Mouse (Mus musculus) large intestine, adult 2 months (tissue): ENCODE results near the gene Tmem178. TPM values are rescaled to one million over a fixed set of nuclear protein-coding genes. Genes with fewer than 3 reads are reported as not detected.
"Not testable (repeated sequence)": the region's sequence is repeated elsewhere in the genome, so short reads cannot be mapped to it uniquely, and the experiment has no call there.

Experiments used
- DNase-seq: peaks from one replicate; pipeline ENCODE4 v3.0.0-alpha.2; 2012; ENCODE audit warnings: low read depth, low spot score
- WGBS: fragments of 180-500 bp; shearing (Covaris S2); methylation state at CpG from one replicate; pipeline ENCODE4 v1.1.7; 2018; 5-methylcytosine and 5-hydroxymethylcytosine counted together
- polyA plus RNA-seq: library from polyadenylated mRNA; depleted of rRNA; stranded (reverse); fragments of >200 nt; gene quantifications from 2 replicates; pipeline ENCODE4 v1.2.3, GENCODE M21; 2012

Tmem178 gene
- polyA plus RNA-seq, 1 experiment: 1.8 TPM

DNA sequence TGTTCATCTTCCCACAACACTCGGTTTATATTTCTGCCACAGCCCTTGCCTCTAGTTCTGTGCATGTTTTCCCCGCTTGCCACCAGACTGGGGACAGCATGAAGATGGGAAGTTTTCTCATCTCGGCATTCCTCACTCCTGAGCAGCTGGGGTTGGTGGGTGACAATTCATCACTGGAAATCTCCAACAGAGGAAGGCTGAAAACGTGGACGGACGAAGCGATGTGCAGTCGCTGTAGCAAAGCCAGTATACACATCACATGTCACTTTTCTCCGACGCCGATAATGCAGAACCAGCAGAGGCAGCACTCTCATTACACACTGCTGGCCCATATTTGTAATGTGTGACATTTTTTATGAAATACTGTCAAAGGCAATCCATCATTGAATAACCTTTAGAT is 2.6 kb upstream of the Tmem178 start:
- 85% methylated on average over 11 of the region's 11 CpGs for WGBS
- no peak for DNase-seq

DNA sequence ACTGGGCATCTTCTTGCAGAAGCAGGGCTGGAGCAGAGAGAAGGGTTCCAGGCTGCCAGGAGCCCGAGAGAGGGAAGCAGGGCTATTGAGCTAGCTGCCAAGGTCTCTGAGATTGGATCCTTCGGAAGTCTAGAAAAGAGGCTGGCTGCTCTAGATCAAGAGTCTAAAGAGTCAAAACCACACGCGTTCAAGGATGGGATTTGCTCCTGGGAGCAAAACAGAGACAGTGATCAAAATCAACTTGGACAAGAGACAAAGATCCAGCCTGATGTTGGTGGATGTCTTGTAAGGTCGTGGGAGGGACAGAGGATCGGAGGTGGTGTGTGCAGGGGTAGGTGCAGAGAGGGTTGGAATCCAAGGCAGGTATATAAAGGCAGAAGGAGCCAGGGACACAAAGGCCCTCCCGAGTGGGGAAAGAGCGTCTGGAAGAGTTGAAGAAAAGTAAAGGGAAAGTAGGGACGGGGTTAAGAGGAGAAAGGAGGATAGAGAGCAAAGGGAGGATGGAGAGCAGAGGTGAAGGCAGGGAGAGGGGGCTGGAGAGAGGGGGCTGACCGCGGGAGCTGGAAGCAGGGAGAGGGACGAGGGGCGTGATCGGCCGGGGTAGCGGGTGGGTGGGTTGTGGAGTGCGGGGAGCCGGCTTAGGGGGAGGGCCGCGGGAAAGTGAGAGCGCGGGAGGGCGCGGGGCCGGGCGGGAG is 450 bp upstream of the Tmem178 start:
- 9% methylated on average over 26 of the region's 26 CpGs for WGBS
- no peak for DNase-seq

DNA sequence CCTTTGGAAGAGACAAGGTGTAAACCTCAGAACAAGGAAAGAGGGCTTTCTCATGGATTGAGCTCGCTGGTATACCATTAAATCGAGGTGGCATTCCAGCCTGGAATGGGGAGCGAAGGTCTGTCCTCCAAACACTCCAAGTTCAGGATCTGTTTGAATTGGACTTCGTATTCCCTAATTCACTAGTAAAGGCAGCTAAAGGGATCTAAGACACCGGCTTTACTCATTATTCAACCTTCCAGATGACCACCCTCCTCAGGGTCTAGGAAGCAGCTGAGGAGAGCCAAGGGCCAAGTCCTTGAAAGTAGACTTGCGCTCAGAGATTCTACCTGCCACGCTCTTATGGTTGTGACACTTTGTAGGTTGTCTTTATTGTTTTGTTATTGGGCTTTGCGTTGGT is 1.1 kb downstream of the Tmem178 start:
- WGBS: 56% methylated on average over 8 of the region's 8 CpGs
- DNase-seq: not testable (repeated sequence)

DNA sequence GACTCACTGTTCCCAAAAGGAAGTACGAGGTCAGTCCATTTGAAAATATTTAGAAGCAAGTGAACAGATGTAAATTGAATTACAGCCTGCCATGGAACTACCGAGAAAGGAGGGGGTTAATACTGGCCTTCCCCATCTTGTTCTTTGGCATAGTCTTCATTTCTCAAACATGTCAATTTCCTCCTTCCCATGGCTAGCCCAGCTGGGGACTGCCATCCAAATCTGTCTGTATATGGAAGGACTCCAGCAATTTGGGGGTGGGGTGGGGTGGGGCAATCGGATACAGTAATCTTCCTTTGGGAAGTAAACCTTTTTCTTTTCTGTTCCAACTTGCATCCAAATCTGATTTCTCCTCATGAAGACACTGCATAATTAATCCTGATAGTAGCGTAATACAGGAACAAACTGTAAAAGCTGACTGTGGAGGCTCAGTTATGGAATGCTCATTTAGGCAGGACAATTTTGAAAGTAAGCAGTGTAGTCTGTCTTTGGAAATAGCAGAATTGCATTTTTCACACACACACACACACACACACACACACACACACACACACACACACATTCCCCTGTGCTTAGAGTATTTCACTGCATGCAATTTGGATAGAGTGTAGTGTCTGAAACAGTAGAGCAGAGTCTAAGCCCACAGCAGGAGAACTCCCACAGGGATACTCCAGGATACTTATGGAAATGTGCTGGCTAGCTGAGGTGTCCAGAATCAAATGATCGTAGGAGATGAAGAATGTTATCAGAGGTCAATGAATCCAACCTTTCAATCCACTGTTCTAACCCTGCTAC is 1.9 kb downstream of the Tmem178 start:
- no peak for DNase-seq
- WGBS: 74% methylated on average over 5 of the region's 5 CpGs

DNA sequence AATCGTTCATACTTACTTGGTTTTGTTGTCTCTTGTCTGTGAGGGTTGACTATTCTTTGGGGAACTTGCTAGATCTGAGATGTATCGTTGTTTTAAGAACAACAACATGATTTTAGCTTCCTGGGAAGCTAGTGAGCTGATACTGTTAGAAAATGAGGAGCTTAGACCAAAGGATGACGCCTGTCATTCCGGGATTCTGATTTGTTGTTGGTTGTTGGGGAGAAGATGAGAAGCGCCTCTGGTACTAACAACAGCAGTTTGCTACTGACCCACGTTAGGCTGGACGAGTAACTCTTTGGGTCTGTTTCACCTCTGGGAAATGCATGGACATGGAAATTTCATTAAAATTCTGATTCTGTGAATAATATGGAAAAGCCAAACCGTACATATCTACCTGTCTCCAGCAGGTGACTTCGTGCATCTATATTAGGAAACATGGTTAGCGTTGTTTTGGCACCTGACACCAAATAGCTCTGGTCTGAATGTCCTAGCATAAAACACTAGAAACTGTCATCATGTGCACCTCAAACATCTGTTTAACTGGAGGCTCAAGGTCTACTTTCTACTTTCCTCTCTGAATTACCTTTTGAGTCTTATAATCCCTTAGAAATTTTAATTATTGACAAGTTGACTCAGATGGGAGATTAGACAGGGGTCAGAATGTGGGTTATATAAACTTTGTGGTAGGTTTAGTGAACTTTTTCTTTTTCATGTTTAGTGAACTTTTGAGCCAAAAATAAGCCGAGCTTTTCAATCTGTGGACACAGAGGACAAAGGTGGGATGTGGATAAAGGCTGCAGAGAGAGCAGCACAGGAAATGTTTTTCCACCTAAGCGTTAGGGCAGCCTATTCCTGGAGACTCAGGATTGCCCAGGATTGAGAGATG is 2.9 kb downstream of the Tmem178 start:
- 86% methylated on average over 12 of the region's 12 CpGs for WGBS
- no peak for DNase-seq

DNA sequence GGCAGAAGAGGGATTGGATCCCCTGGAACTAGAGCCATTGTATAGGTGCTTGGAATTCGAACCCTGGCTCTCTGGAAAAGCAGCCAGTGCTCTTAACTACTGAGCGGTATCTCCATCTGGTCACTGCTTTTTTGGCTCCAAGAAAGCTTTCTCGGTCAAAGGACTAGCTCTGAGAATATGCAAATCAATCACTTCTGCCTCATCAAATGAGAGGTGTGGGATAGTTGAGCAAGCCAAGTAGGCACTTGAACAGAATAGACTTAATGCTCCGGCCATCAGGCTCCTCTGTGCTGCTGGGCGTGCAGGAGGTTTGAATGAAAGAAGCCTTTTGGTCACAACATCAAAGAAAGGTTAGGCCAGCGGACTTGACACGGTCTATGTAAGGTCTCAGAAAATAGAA is 5.0 kb downstream of the Tmem178 start:
- DNase-seq: no peak
- WGBS: 92% methylated on average over 7 of the region's 7 CpGs

DNA sequence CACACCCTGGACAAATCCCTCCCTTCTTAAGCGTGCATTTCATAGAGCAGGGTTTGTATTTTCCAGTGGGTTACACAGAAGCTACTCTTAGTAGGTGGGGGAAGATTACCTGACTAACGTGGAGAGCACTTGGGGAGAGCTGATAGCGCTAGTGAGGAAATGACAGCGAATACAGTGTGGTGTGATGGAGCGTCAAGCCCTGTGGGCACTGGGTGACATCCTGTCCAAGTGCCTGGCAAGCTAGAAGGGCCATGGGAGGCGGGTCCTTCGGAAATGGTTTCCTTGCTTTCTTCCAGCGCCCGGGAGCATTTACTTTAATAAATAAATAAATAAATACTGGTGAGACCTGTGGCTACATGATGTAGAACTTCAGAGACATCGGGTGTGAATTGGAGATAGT is 5.5 kb downstream of the Tmem178 start:
- 88% methylated on average over 10 of the region's 10 CpGs for WGBS
- DNase-seq: no peak

DNA sequence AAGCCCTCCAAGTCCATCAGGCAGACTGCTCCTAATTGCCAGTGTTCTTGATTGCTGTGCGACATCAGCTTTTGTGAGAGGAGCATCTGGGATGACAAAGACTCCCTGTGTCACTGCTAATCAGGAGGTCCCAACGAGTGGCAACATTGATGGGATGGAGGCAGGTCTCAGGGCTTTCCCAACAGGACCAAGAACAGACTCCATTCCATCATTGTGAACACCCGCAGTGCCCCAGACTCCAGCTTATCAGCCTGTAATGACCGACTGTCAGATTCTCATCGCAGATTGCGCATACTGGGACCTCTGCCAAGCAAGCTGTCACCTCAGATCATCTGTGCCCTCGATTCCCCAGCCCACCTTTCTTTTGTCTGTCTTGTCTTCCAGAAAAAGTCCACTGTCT is 7.9 kb downstream of the Tmem178 start:
- 68% methylated on average over 7 of the region's 7 CpGs for WGBS
- DNase-seq: no peak

DNA sequence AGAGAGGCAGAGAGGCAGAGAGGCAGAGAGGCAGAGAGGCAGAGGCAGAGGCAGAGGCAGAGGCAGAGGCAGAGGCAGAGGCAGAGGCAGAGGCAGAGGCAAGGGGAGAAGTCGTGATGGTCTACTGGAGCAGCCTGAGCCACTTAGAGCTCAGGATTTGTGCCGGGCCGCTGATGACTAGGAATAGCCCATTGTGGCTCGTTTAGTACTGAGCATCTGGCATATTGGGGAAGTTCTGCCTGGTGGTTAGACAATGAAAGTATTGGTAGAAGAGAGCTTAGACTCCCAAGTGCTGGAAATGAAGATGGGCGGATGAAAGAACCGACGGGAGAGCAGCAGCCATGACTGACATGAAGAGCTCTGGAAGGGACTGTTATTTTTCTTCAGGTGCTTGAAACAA is 11.0 kb downstream of the Tmem178 start:
- WGBS: 75% methylated on average over 7 of the region's 7 CpGs
- no peak for DNase-seq

DNA sequence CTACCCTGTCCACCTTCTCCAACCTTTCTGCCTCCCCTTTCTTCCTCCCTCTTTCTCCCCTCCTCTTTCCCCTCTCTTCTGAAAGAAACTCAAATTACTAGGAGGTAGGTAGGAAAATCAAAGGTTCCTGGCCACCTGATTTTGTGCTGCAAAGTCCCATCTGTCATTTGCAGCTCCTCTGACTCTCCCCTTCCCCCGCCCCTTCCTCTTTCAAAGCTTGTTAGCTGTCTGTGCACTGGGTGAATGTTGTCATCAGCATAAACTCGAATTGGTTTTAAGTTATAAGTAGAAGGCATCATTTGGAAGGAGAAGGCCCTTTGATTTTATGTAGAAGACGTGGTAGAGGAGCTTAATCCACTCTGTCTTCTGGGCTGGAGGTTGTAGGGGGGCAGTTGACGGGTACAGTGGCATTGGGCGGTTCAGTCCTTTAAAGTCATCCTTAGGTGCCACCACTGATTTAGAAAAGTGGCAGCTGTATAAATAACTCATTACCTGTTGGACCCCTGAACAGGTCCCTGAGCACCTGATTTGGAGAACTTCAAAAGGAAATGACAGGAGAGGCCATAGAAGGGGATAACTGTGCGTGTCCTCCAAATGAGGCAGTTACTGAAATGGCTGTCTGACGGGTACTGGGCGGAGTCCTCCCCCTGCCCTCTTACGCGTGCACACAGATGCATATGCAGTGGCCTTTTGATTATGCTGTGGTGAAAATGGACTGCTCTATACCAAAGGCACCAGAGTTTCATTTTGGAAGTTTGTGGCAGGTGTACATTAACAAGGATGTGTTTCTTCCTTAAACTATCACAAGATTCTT is 11.8 kb downstream of the Tmem178 start:
- 76% methylated on average over 10 of the region's 10 CpGs for WGBS
- no peak for DNase-seq

DNA sequence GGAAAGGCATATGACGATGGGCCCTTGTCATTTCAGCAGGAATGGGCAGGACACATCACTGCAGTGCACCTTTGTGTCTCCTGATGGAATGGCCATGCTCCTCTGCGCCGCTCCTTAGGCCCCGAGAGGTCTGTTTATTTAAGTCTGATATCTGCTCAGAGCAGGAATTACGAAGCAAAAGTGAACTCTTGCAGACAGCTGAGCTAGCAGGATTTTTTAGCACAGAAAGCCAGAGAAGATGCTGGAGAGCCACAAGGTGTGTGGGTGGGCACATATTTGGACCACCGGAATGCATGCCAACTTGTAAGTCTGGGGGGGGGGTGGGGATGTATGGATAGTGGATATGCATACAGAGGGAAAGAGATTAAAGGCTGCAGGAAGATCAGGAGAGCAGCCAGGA is 13.9 kb downstream of the Tmem178 start:
- DNase-seq: no peak
- WGBS: 69% methylated on average over 6 of the region's 6 CpGs

DNA sequence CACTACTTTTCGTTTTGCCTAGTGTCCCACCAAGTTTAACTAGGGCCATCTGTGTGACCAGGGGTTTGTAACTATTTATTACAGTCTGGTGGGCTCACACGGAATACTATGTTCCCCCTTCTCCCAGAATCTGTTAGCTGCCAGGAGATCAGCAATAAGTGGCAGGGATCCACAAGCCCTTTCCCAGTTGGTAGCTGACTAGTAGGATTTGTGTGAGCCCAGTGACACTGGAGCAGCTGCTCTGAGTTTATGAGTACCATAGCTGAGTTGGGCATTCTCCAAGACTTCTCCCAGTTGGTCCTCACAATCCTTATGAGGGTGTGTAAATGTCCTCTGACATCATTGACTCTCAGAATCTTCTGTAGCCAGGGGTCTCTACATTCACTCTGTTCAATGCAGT is 15.4 kb downstream of the Tmem178 start:
- WGBS: 79% methylated on average over 2 of the region's 2 CpGs

DNA sequence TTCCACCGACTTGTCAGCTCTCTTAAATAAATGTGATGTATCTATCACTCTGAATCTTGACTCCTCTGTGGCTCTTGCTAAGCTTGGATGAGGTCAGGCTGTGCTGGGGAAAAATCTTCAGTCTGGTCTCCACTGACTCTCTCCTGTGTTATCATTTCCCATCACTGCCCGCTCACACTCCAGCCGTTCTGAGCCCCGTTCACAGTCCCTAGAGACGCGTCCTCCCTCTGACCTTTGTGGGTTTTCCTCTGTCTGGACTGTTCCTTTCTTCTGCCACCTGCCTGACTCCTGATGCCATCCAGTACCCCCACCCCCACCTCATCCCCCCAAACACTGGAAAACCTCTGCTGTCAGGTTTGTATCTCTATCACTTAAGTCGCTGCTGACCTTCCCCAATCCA is 23.0 kb downstream of the Tmem178 start:
- no peak for DNase-seq
- WGBS: 86% methylated on average over 7 of the region's 7 CpGs

More for the DNA sequence above, 15.4 kb downstream of the Tmem178 start:
- no peak for DNase-seq

DNA sequence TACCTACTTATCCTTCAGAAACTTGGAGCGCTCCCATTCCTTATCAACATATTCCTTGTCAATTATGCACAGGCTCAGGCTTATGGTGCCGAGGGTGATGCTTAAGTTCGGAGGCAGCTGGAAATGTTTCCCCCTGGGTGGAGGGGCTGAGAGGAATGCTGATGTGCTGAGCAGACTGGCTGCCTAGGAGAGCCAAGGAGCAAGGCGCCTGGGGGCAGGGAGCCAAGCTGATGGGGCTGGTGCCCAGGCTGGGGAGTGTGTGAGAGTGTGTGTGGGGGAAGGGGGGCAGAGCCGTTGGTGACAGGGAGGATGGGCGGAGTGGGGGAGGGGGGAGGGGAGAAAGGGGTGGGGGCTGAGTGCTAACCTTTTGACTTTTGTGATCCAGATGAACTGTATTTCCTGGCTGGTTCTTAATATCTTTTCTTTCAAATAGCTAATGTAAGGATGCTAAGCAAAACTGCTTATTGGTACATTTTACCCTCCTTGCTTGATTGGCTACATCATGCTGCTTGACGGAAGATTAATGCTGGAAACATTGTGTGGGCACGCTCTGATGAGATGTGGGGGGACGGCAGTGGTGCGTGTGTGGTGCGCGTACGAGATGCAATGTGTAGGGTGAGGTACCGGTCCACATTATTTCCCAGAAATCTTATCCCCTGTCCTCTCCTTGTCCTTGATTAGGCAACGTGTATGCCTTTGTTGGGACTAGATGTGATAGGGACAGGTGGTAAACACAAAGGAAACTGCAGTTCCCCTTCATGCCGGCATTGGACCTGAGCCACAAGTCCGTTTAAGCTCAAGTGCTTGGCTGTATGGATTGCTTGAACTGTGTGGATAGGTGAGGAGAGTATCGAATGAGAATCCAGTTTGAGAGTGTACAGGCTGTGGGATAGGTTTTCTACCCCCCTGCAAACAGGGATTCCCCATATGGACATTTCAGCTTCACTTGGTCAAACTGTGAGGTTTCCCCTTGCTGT is 25.5 kb downstream of the Tmem178 start:
- 77% methylated on average over 18 of the region's 18 CpGs for WGBS
- no peak for DNase-seq

DNA sequence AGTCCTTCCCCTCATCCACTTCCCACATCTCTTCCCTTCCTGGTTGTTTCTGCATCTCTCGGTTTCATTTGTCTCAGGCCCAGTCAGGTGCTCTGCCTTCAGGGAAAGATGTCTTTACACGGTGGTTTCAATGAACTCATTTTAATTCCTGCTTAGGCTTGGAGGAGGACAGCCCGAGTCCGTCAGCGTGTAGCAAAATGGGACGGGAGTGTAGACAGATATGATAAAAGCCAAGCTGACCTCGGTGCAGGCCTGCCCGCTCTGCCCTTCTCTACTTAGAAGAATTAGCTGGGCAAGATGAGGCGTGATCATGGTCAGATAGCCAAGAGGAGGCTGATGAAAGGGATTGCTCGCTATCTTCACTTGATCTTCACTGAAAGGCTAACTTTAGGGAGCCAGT is 26.3 kb downstream of the Tmem178 start:
- WGBS: 85% methylated on average over 10 of the region's 10 CpGs
- DNase-seq: no peak

DNA sequence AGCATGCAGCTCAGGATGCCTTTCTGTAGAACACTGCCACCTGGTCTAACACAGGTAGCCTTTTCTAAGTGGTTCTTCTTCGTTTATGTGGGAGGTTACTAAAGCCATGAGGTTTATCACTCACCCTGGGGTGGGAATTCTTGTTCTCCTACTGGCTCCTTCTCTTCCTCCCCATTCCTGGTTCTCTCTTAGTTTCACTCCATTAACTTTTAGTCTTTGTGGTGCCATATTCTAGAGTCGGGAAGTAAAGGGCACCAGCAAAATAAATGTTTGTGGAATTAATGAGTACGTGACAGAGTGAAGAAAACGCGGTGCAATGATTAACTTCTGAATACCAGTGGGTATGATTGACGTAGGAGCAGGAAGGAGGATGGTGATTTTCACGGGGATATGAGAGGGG is 28.5 kb downstream of the Tmem178 start:
- no peak for DNase-seq
- 63% methylated on average over 7 of the region's 7 CpGs for WGBS

DNA sequence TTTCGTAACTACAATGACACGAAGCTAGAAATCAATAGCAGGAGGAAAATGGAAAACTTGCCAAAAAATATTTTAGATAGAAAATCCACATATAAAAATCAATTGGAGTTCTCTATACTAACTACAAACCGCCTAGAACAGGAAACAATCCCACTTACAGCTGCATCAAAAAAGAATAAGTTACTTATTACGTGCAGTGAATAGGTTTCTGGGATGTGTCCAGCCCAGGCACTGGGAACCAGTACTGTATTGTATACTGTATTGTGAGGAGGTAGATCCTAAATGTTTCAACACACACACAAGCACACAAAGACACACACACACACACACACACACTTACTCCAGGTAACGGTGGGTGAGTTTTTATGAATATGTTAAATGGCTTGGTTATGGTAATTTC is 32.8 kb downstream of the Tmem178 start:
- WGBS: 38% methylated on average over 5 of the region's 5 CpGs
- peak; percentile 32 for DNase-seq

DNA sequence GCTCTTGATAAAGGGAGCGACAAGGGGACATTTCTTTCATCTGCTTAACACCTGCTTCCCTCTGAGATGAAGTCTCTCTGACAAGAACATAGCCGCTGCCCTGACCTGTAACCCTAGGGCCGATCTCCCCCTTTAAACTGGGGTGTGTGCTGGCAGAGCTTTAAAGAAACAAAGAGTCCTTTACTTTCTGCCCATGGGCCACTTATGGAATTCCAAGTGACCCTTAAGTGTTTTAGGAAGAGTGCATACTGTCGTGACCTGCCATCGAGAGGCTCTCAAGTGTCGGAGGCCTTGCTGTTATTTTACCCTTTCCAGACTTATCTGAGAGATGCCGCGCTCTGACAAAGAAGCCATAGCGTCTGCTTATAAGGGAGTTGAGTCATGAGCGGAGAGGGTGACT is 35.7 kb downstream of the Tmem178 start:
- 90% methylated on average over 10 of the region's 10 CpGs for WGBS
- DNase-seq: no peak
